Mouse (Mus musculus): ENCODE data around the gene Slc9a2. TPM values are rescaled to one million over a fixed set of nuclear protein-coding genes. Genes with fewer than 3 reads are reported as not detected.

Gene Slc9a2
- polyA plus RNA-seq, 1 experiment from 2014 or later: 1.0 TPM

GRCm38 (mm10) chr1:40815071-40815845 lies 134.9 kb downstream of the Slc9a2 start:
- Histone ChIP-seq H3K4me2 (replicated peaks) (no peak overlapping the region), H3K4me1 (no peaks in the 10 kb centered on the region), H3K9ac (no peak overlapping the region), H3K36me3 (no peaks in the 10 kb centered on the region), H3K4me3 (replicated peaks) (no peak overlapping the region), H3K27ac (replicated peaks) (no peak overlapping the region), H3K9me3 (replicated peaks) (no peaks in the 10 kb centered on the region), H3K27me3 (0 out of 2 replicates have a peak, but pooled peaks cover 3% of the 10 kb centered on the region)
- WGBS: 62% methylated on average over 16 of the region's 16 CpGs
- ATAC-seq (ENCODE audit: insufficient number of reproducible peaks, low FRiP score, low TSS enrichment, low read depth): no peak

Other genes starting within 250 kb of the Slc9a2 start
- gene Il18r1, start 215.0 kb upstream of the Slc9a2 start, polyA plus RNA-seq (2015; fragmentation: Nextera tagmentation; extraction: Ambion mirVana): 0.41 and 0.55 TPM in 2 replicates
- gene Il18rap, start 165.2 kb upstream of the Slc9a2 start, polyA plus RNA-seq (2015; fragmentation: Nextera tagmentation; extraction: Ambion mirVana): 0.39 and 0.49 TPM in 2 replicates
- gene Slc9a4, start 100.5 kb upstream of the Slc9a2 start, polyA plus RNA-seq (2015; fragmentation: Nextera tagmentation; extraction: Ambion mirVana): 0.20 TPM in 1 of 2 replicates, not detected in the other
- gene Mfsd9, start 110.1 kb downstream of the Slc9a2 start, polyA plus RNA-seq (2015; fragmentation: Nextera tagmentation; extraction: Ambion mirVana): 3.9 and 4.6 TPM in 2 replicates
- gene Tmem182, start 125.0 kb downstream of the Slc9a2 start, polyA plus RNA-seq (2015; fragmentation: Nextera tagmentation; extraction: Ambion mirVana): 3.6 and 5.0 TPM in 2 replicates